In genomic region chr11:38069635-38070034, GRCm38 (mm10) we compare ENCODE assay signal across 18 mouse cellular contexts.
"Had no signal": no experiment of that assay in that cellular context is flagged by ENCODE, and none has a peak within 500 bp of the region (broad histone marks: within the 10 kb centered on the region; RNA-seq: fewer than 3 reads in every experiment).

No protein-coding gene starts in this region.

- H3K4me1 ChIP-seq: neural tube, embryonic 13.5 days; neural tube, embryonic 15.5 days had no signal

- H3K9ac ChIP-seq: lung, embryonic 14.5 days; midbrain, embryonic 12.5 days; neural tube, embryonic 13.5 days; neural tube, embryonic 15.5 days had no signal

- H3K36me3 ChIP-seq: midbrain, embryonic 10.5 days; midbrain, embryonic 12.5 days; neural tube, embryonic 13.5 days; neural tube, embryonic 15.5 days had no signal

- H3K27ac ChIP-seq: midbrain, embryonic 10.5 days; midbrain, embryonic 12.5 days; neural tube, embryonic 13.5 days; neural tube, embryonic 15.5 days had no signal

- H3K27me3 ChIP-seq: midbrain, embryonic 12.5 days; neural tube, embryonic 15.5 days had no signal

- H3K9me3 ChIP-seq: midbrain, embryonic 10.5 days; midbrain, embryonic 12.5 days; neural tube, embryonic 13.5 days; neural tube, embryonic 15.5 days had no signal

- DNase-seq: lung, adult 18-20 months; lung, embryonic 14.5 days; lung, postnatal 10 days; lung, postnatal 4 days; midbrain, embryonic 14.5 days; retina, postnatal 1 day; right cerebral cortex, adult 18-20 months; right cerebral cortex, postnatal 25 days; right cerebral cortex, postnatal 4 days; spleen, adult 18-20 months; thymus, adult 2 months; thymus, postnatal 36 days had no signal

- H3K4me2 ChIP-seq: lung, embryonic 14.5 days; midbrain, embryonic 12.5 days; neural tube, embryonic 13.5 days; neural tube, embryonic 15.5 days had no signal

- ATAC-seq: midbrain, embryonic 16.5 days had no signal

- H3K4me3 ChIP-seq: midbrain, embryonic 10.5 days; midbrain, embryonic 12.5 days; myocyte; neural tube, embryonic 13.5 days; neural tube, embryonic 15.5 days had no signal
